Mouse (Mus musculus): Measurements from ENCODE around the gene Fga.

Gene Fga

DNA sequence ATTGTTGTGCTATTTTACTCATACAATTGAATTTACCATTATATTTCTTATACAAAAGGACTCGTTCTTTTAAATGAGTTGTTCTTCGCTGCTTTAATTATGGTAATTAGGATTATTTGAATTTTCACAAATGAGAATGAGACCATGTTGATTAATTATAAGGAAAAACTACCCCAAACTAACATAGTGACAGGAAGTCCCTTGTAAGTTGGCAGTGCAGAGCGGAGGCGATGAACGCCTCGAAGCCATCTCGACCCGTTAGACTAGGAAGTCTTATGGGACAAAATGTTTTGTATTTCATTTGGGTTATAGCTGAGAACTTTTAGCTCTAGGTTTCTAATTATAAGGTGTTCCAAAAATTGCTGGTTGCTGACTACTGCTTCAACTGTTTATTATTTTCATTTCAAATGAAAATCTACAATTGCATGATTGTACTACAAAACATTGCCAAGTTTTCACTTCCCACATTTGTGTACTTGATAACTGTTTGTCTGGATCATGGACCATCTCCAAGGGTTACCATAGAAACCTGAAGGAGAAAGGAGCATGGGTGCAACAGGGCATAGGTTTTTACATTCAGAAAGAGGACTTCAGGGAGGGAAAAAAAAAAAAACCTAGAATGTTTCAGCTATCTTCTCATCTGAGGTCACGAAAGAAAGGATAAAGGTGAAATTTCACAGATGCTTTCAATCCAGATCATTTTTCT is 1.8 kb downstream of the Fga start:
- DNase-seq (ENCODE audit: low spot score), result no peak

DNA sequence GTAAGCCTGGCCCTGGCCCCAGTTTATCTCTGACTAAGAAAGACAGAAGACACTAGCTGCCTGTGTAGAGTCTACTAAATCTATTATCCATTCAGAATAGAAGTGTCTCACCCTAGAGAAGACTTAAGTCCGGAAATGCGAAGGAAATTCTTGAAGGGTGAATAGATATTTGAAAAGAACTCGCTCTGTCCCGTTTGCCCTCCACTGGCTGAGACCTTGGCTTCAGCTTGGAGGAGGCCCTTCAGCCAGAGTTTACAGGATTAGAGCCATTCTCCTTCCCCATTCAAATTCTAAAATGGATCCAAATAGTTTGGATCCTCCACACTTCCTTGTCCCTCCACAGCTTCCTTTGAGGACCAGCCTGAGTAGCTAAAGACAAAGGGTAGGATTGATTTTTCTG is 4.5 kb downstream of the Fga start:
- DNase-seq (ENCODE audit: low spot score), result no peak

- DNase-seq (ENCODE audit: low spot score), result no peak
These were observed 7.0 kb downstream of the Fga start for GRCm38 (mm10) chr3:83032746-83033308.

- DNase-seq (ENCODE audit: low spot score), result no peak
These were observed 7.9 kb downstream of the Fga start for GRCm38 (mm10) chr3:83033801-83034200.

DNA sequence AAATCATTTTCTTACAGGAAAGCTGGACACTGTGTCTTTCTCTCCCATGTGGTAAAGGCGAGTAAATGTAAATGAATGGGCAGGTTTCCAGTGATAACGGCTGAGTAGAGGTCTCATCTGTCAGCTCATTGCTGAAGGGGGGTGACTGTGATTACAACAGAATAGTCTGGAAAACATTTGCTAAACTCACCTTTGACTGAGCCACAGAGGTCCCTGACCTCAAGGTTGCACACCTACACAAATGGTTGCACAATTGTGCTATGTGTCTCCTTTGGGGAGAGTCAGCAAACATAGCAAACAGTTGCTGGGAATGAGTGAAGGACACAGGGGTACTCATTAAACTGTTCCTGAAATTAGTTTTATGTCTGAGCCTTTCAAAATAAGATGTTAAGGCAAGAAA is 13.0 kb downstream of the Fga start:
- no peak for DNase-seq (ENCODE audit: low spot score)

GRCm38 (mm10) chr3:83039666-83040065 is 13.8 kb downstream of the Fga start:
- DNase-seq (ENCODE audit: low spot score), result no peak

DNA sequence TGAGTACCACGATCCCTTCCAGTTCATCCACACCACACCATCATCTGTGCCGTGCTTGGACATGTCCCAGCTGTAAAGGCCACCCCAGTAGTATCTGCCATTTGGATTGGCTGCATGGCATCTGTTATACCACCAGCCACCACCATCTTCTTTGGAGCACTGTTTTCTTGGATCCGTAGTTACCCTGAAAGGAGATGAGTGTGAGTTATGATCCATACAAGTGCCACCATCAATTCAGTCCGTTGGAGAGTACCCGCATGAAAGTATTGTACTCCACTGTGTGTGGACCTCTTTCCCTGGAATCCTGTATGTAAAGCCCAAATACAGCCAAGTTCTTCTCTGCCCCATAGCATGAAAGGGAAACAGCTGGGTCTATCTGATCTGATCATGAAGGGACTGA is 16.6 kb downstream of the Fga start:
- no peak for DNase-seq (ENCODE audit: low spot score)

DNA sequence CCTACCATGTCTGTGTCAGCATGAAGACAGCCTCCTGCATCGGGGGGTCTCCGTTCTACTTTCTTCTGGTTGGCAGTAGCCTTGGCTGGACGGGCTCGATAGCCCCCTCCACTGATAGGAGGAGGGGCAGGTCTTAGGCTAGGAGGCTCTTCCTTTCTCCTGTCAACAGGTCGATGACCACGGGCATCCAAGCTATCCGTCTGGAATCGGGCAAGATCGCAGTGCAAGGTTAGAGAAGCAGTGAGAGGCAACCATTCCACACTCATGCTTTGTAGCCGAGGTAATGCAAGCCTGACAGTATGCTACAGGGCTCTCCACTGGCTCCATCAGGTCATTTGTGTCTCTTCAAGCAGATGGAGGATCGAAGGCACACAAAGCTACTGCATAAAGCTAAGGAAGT is 20.8 kb downstream of the Fga start:
- DNase-seq (ENCODE audit: low spot score), result no peak

GRCm38 (mm10) chr3:83049680-83050079 is 23.8 kb downstream of the Fga start, which contains the start of gene Fgb:
TSS of gene Fgb (minus strand) at chr3:83049863.
- DNase-seq (ENCODE audit: low spot score), result no peak

DNA sequence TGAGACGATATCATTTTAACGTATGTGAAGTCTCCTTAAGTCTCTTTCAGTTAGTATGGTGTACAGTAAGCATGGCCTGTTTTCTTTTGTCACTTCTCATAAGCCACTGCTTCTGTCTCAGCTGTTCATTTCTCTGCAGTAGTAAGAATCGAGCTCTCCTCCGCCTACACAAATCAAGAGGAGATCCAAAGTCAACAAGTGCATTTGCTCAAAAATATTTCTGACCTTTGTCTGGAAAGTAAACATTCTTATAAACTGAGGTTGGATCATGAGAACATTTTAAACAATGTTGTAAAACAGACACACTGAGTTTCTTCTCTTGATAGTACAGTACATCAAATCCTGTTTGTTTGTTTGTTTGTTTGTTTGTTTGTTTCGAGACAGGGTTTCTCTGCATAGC is 24.8 kb downstream of the Fga start:
- DNase-seq (ENCODE audit: low spot score), result no peak

- DNase-seq (ENCODE audit: low spot score), result no peak
These were observed 26.2 kb downstream of the Fga start for GRCm38 (mm10) chr3:83052102-83052501.

DNA sequence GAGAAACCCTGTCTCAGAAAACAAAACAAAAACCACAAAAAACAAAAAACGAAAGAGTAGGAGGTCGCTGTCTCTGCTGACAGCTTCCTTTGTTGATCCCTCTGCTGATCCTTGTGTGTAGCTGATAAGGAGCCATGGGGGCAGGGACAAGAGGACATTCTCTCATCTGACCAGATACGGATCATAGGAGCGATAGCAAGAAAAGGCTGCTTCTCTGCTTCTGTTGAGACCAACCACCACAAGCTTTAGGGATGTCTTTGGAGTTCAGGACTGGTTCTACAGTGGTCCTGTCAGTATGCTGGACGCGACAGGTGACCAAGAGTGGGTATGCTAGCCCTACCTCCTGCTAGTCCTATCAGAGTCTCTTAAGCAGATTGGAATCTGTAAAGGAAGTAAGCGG is 27.2 kb downstream of the Fga start:
- DNase-seq (ENCODE audit: low spot score), result no peak

GRCm38 (mm10) chr3:83053758-83054157 is 27.9 kb downstream of the Fga start:
- peak; percentile 11 for DNase-seq (ENCODE audit: low spot score)

GRCm38 (mm10) chr3:83054759-83055158 is 28.9 kb downstream of the Fga start:
- DNase-seq (ENCODE audit: low spot score), result no peak

DNA sequence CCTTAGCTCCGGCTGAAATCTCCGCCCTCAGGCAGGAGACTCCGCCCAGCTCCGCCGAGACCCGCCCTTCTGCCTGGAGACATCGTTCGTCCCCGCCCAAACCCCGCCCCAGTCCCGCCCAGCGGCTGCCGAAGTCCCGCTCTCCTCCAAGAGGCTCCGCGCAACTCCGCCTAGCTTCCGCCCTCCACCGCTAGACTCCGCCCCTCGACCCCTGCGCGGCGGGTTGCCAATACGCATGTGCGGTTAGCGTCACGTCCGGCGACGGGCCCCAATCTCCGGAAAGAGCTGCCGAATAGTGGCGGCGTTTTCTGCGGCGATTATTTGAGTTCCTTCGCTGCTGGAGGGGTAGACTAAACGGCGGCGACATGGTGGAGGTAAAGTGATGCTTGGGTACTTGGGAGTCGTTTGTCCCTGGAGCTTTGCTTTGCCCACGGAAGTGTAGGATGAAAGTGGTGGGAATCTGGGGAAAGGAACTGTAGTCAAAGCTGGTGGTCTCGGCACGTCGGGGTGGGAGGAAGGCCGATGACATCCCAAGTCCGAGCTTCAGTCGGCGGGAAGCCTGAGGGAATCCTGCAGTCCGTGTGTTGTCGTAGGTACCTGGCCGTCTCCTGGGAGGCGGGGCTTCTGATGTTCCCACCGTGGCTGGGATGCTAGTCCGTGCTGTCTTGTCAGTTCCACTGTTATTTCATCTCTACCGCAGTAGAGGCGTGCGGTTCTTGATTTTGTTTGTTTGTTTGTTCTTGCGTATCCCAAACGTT is 29.6 kb downstream of the Fga start, which contains the start of gene Plrg1:
Plrg1 (plus strand) TSS at position 242 of the 758 bp plus-strand sequence.
- peak; percentile 99 for DNase-seq (ENCODE audit: low spot score)

GRCm38 (mm10) chr3:83057046-83057445 is 31.2 kb downstream of the Fga start:
- no peak for DNase-seq (ENCODE audit: low spot score)

DNA sequence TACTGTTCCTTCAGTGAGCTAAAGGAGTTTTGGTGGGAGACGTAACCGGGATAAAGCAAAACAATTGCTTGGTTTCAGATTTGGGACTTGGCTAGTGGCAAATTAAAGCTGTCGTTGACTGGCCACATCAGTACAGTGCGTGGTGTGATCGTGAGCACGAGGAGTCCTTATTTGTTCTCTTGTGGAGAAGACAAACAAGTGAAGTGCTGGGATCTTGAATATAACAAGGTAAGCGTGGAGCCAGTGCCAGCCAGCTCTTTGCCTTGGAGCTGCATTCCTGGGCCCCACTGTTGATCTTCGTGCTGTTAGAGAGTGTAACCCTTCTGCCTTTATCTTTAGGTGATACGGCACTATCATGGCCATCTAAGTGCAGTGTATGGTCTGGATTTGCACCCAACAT is 42.0 kb downstream of the Fga start:
- peak; percentile 65 for DNase-seq (ENCODE audit: low spot score)

DNA sequence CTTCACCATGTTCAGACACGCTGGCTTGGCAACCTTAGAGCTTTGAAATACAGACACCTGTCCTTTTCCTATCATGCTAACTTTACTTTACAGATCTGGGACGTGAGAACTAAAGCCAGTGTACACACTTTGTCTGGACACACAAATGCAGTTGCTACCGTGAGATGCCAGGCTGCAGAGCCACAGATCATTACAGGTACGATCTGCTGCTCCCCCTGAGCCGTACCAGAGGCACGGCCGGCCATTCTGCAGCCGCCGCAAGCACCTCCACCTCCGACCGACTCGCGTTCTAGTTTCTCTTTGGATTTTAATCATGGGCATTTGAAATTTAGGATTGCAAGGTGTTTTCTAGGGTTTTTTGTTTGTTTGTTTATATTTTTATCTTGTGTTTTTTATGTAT is 43.0 kb downstream of the Fga start:
- DNase-seq (ENCODE audit: low spot score), result no peak

DNA sequence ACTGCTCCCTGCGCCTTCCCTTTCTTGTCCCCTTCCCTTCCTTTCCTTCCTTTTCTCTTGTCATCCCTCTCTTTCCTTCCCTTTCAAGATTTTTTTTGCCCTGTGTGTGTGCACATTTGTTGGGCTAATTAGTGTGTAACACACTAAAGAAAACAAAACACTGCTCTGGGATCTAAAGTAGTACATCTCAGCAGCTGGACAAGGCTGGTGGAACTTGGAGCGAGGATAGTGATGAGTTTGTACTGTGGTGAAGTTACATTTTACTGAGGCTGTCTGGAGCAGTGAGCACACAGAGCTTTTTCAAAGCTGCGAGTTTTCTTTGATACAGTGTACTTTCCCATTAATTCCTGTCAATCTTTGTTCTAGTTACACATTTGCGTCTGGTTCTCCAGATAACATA is 44.4 kb downstream of the Fga start:
- no peak for DNase-seq (ENCODE audit: low spot score)

GRCm38 (mm10) chr3:83076563-83076962 is 50.7 kb downstream of the Fga start:
- no peak for DNase-seq (ENCODE audit: low spot score)

GRCm38 (mm10) chr3:83080567-83081055 is 54.7 kb downstream of the Fga start:
- DNase-seq (ENCODE audit: low spot score), result peak; percentile 87
